Mouse (Mus musculus) heart, postnatal 0 days (tissue): ENCODE data around the gene Rtp1. TPM values are rescaled to one million over a fixed set of nuclear protein-coding genes. Genes with fewer than 3 reads are reported as not detected.

Source experiments
- ATAC-seq: fragments of 200-750 bp; cut with Nextera tagmentation; 2 replicates; pipeline ENCODE4 v1.8.0; 2017; ENCODE audit warnings: low read depth, moderate number of reproducible peaks, moderate library complexity; ENCODE audit not compliant: insufficient read depth
- DNase-seq: peaks from one replicate; pipeline ENCODE4 v3.0.0-alpha.2; 2016; ENCODE audit warnings: low spot score
- H3K27ac ChIP-seq: fragments of 300-500 bp; sonication (generic); 2 replicates; pipeline ENCODE4 v1.5.1; 2014; ENCODE audit warnings: low read depth, mild to moderate bottlenecking
- H3K27me3 ChIP-seq: fragments of 300-500 bp; sonication (generic); 2 replicates; pipeline ENCODE4 v1.6.1; 2014; ENCODE audit warnings: low read length, mixed read lengths; ENCODE audit not compliant: control insufficient read depth, insufficient read depth
- H3K36me3 ChIP-seq: fragments of 300-500 bp; sonication (generic); replicated peaks from 2 replicates; pipeline ENCODE4 v1.6.1; 2014; ENCODE audit warnings: low read length, mixed read lengths; ENCODE audit not compliant: control insufficient read depth, insufficient read depth
- H3K4me1 ChIP-seq: fragments of 300-500 bp; sonication (generic); 2 replicates; pipeline ENCODE4 v1.6.1; 2014; ENCODE audit warnings: antibody characterized with exemption; ENCODE audit not compliant: control insufficient read depth, insufficient read depth
- H3K4me2 ChIP-seq: fragments of 300-500 bp; sonication (generic); 2 replicates; pipeline ENCODE4 v1.6.1; 2014; ENCODE audit warnings: low read depth, mild to moderate bottlenecking, low read length, moderate library complexity
- H3K4me3 ChIP-seq: fragments of 300-500 bp; sonication (generic); 2 replicates; pipeline ENCODE4 v1.5.1; 2014; ENCODE audit warnings: low read depth, low read length
- H3K9ac ChIP-seq: fragments of 300-500 bp; sonication (generic); replicated peaks from 2 replicates; pipeline ENCODE4 v1.6.1; 2014; ENCODE audit warnings: low read depth, low read length, mixed read lengths
- H3K9me3 ChIP-seq: fragments of 300-500 bp; sonication (generic); replicated peaks from 2 replicates; pipeline ENCODE4 v1.6.1; 2016; ENCODE audit warnings: low read length; ENCODE audit not compliant: control insufficient read depth
- CTCF ChIP-seq: IDR thresholded peaks from 2 replicates; pipeline ENCODE4 v1.5.1; 2016; ENCODE audit warnings: antibody characterized with exemption, control low read depth, low read depth
- EP300 ChIP-seq: IDR thresholded peaks from 2 replicates; pipeline ENCODE4 v1.6.1; 2016; ENCODE audit warnings: antibody characterized with exemption, low read depth
- WGBS: fragments of 180-500 bp; shearing (Covaris S2); extraction: QIAGEN DNeasy Blood & Tissue Kit; methylation state at CpG from one replicate; pipeline ENCODE4 v1.1.7; 2014; 5-methylcytosine and 5-hydroxymethylcytosine counted together
- polyA plus RNA-seq: library from polyadenylated mRNA; unstranded; fragments of >200 nt; fragmentation: Nextera tagmentation; extraction: Ambion mirVana; gene quantifications from 2 replicates; pipeline ENCODE4 v1.2.1, GENCODE M21; 2015
- total RNA-seq: library from RNA; depleted of rRNA; stranded (reverse); fragments of >200 nt; gene quantifications from 2 replicates; pipeline ENCODE4 v1.2.3, GENCODE M21; 2014; ENCODE audit warnings: low replicate concordance

The Rtp1 gene
- total and polyA plus RNA-seq, 2 experiments from 2014 or later, result not detected

DNA sequence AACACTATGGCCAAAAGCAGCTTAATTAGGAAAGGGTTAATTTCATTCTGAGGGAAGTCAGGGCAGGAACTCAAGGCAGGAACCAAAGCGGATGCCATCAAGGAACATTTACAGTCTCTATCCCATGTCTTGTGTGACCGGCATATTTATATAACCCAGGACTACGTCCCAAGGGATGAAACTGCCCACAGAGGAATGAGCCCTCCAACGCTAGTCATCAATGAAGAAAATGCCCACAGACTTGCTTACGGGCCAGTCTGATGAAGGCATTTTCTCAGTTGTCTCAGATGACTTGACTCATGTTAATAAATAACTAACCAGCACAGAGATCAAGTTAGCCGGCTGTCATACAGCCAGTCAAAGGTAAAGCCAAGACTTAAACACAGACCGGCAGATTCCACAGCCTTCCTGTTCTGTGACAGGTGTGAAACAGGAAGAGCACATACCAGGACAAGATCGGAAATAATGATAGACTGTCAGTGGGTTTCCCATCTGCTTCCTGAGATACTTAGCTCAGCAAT lies 9.3 kb upstream of the Rtp1 start:
- no peak overlapping the region for H3K4me3 ChIP-seq
- no peaks in the 10 kb centered on the region for H3K27me3 ChIP-seq
- no peak overlapping the region for H3K4me2 ChIP-seq
- peaks cover 13% of the 10 kb centered on the region; the same call in 1 of the 2 replicates for H3K4me1 ChIP-seq
- 77% methylated on average over 8 of the region's 8 CpGs for WGBS
- no peak overlapping the region for H3K27ac ChIP-seq
- no peak for DNase-seq
- no peak for ATAC-seq
- H3K9ac ChIP-seq, result no peak overlapping the region
- no peaks in the 10 kb centered on the region for H3K36me3 ChIP-seq
- no peaks in the 10 kb centered on the region for H3K9me3 ChIP-seq
- TF ChIP-seq CTCF, result no peak
- no peak for TF ChIP-seq EP300

DNA sequence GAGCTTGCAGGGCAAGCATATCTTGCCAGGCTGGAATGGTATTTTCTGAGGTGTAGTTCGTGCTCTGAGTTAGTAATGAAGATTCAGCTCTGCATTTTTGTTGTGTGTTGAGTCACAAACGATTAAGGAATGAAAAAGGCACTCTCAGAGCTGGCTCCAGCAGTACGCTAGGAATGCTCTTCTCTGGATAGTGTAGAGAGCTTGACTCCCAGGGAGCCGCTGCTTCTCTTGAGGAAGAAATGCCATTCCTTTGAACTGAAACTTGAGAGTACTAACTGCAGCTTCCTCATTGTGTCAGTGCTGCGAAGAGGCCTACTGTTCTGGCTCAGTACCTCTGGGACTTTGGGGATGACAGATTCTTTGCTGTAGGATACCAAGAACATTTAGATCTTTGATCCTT lies 5.1 kb upstream of the Rtp1 start:
- H3K27ac ChIP-seq, result no peak overlapping the region
- no peak overlapping the region for H3K4me3 ChIP-seq
- H3K4me2 ChIP-seq, result no peak overlapping the region
- DNase-seq, result no peak
- H3K27me3 ChIP-seq, result no peaks in the 10 kb centered on the region
- H3K4me1 ChIP-seq, result no peaks in the 10 kb centered on the region
- no peaks in the 10 kb centered on the region for H3K9me3 ChIP-seq
- 49% methylated on average over 5 of the region's 5 CpGs for WGBS
- H3K36me3 ChIP-seq, result no peaks in the 10 kb centered on the region
- ATAC-seq, result no peak
- TF ChIP-seq CTCF (no peak), EP300 (no peak)
- no peak overlapping the region for H3K9ac ChIP-seq

DNA sequence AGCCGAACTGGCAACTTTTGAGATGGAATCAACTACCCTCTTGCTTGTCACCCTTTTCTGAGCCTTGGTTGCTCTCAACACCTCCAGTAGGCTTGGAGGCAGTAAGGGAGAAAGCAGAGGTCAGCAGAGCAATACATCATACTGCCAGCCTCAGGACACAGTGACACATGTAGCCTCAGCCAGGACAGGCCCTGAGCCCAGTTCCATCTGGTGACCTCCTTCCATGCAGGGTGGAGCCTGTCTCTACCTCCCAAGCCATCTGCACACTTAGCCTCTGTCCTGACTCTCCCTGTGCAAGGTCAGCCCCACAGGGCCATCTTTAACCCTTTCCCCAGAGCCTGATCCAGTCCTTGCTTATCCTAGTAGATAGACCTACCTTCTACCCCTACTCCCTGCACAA lies 1.2 kb upstream of the Rtp1 start:
- H3K9ac ChIP-seq, result no peak overlapping the region
- WGBS, result 57% methylated on average over 1 of the region's 1 CpGs
- TF ChIP-seq EP300, result no peak
- no peak for TF ChIP-seq CTCF
- no peaks in the 10 kb centered on the region for H3K9me3 ChIP-seq
- ATAC-seq (no peak), DNase-seq (no peak)
- H3K36me3 ChIP-seq, result no peaks in the 10 kb centered on the region
- H3K4me2 ChIP-seq, result no peak overlapping the region
- no peak overlapping the region for H3K4me3 ChIP-seq
- H3K27ac ChIP-seq, result no peak overlapping the region
- H3K27me3 ChIP-seq, result no peaks in the 10 kb centered on the region
- H3K4me1 ChIP-seq, result no peaks in the 10 kb centered on the region

DNA sequence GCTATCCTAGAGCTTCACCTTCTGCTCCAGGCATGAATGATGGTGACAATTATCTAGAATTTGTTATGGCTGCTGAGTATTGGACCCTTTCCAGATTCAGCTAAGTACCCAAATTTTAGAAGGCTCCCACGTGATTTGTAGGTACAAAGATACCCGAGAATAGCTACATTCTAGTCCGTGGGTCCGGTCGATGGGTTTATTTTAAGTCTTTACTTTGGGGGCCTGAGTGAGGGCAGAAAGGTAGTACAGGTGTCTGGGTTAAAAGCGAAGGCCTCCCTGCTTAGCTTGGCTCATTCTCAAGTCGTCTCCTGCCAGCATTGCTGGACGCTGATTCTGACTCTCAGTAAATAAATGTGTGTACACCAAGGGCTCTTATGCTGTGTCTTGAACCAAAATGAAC lies 1.1 kb downstream of the Rtp1 start:
- H3K9ac ChIP-seq, result no peak overlapping the region
- 65% methylated on average over 8 of the region's 8 CpGs for WGBS
- H3K4me1 ChIP-seq, result no peaks in the 10 kb centered on the region
- ATAC-seq, result no peak
- H3K9me3 ChIP-seq, result no peaks in the 10 kb centered on the region
- no peak overlapping the region for H3K27ac ChIP-seq
- TF ChIP-seq EP300 (no peak), CTCF (no peak)
- no peaks in the 10 kb centered on the region for H3K27me3 ChIP-seq
- H3K4me3 ChIP-seq, result no peak overlapping the region
- DNase-seq, result no peak
- no peaks in the 10 kb centered on the region for H3K36me3 ChIP-seq
- no peak overlapping the region for H3K4me2 ChIP-seq

DNA sequence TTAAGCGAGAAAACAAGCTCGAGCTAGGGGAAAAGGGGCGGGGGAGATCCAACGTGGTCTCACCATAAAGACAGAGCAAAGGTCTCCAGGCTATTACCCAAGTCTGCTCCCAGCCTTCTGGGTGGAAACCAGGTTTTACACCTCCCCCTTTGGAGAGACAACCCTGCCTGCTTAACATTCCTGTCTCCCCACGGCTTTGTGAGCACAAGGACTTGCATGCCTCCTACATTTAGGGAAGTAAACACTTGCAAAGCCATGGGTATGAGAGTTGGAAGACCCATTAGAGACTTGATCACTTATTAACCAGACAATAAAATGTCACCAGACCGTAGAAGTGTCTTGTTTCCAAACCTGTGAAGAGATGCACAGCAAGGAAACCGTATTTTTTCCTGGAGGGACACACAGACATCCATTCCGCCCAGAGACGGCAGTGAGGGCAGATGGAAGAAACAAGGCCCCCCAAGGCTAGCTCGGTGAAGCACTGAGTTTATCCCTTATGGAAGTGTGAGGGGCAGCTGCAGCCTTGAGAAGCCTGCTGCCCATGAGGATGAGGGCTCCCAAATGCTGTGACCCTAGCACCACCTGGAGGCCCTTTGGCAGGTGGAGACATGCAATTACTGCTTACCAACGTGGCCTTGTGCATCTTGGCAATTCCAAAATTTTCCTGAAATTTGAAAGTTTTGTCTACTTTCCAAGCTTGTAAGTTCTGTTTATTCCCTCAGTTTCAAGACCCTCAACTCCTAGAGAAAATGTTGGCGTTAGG lies 8.7 kb downstream of the Rtp1 start:
- no peaks in the 10 kb centered on the region for H3K9me3 ChIP-seq
- WGBS, result 60% methylated on average over 12 of the region's 12 CpGs
- no peak overlapping the region for H3K9ac ChIP-seq
- DNase-seq (no peak), ATAC-seq (no peak)
- TF ChIP-seq CTCF (peak; percentile 52), EP300 (no peak)
- H3K27me3 ChIP-seq, result no peaks in the 10 kb centered on the region
- no peaks in the 10 kb centered on the region for H3K4me1 ChIP-seq
- H3K4me3 ChIP-seq, result no peak overlapping the region
- H3K27ac ChIP-seq, result no peak overlapping the region
- H3K4me2 ChIP-seq, result no peak overlapping the region
- H3K36me3 ChIP-seq, result no peaks in the 10 kb centered on the region

DNA sequence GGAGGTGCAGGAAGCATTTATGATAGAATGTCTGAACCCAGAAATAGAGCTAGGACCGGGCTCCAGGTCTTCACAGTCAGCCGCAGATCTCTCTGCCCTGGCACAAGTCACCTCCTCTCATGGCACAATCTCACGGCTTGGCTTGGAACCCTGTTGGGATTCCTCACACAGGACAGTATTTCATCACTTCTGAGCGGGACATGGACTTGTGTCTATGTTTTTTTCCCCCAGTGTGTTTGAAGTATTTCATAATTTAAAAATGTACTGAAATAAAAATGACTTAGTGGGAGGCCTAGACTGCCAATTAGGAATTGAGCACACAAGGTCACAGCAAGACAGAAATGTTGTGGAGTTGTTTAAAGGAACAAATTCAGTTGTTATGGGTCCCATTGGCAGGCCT lies 15.3 kb downstream of the Rtp1 start:
- no peak for DNase-seq
- Histone ChIP-seq H3K4me3 (no peak overlapping the region), H3K4me2 (no peak overlapping the region), H3K36me3 (no peaks in the 10 kb centered on the region), H3K27me3 (no peaks in the 10 kb centered on the region), H3K9ac (no peak overlapping the region), H3K4me1 (no peaks in the 10 kb centered on the region), H3K27ac (no peak overlapping the region), H3K9me3 (no peaks in the 10 kb centered on the region)
- TF ChIP-seq EP300 (no peak), CTCF (no peak)
- ATAC-seq, result no peak
- 66% methylated on average over 4 of the region's 4 CpGs for WGBS
